Mouse (Mus musculus): ENCODE results near the gene Gm20388. TPM values are rescaled to one million over a fixed set of nuclear protein-coding genes. Genes with fewer than 3 reads are reported as not detected.

Gene Gm20388
- polyA plus RNA-seq, 2 experiments = 8.5 TPM; not detected in 1

DNA sequence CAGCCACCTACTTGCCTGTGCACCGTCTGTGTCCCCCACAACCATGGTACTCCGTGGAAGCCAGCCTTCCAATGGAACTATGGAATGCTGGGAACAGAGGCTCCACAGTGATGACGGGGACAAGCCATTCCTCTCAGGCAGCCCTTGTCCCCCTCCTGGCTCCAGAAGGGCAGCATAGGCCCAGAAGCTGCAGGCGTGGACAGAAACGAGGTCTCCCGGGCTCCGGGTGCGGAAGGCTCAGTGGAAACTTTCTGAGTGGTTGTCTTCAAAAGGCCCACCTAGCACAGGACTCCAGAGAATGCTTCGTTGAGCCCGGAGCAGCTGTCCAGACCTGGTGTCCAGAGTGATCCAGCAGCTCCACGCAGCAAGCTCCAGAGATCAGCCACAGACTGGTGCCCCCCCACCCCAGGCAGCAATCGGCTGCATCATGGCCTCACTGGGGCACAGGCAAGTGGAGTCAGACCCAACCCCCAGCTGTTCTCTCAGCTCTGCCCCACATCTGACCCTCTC lies 1633.7 kb downstream of the Gm20388 start, which contains the start of gene 1700018B08Rik:
TSS of gene 1700018B08Rik (minus strand) at position 45 of the 510 bp plus-strand sequence.
- no peak within 1 kb of the TSS for H3K9ac ChIP-seq (replicated peaks)
- TF ChIP-seq EP300 (IDR thresholded peaks at IDR 0.05; ENCODE audit: low read depth) = no peak
- TF ChIP-seq CTCF (IDR thresholded peaks at IDR 0.05; ENCODE audit: low read depth) = no peak
- no peaks in the 10 kb centered on the region for H3K9me3 ChIP-seq (ENCODE audit: control insufficient read depth, low read length)
- 68% methylated on average over 12 of the region's 12 CpGs for WGBS (ENCODE audit: insufficient replicate concordance)
- H3K4me2 ChIP-seq (ENCODE audit: low read depth) = no peak within 1 kb of the TSS
- no peak within 1 kb of the TSS for H3K27ac ChIP-seq
- H3K4me1 ChIP-seq (replicated peaks; ENCODE audit: control insufficient read depth in 2 of 2, insufficient read depth in 2 of 2, low read length in 1 of 2) = no peaks in the 10 kb centered on the region
- H3K36me3 ChIP-seq (replicated peaks; ENCODE audit: control insufficient read depth, insufficient read depth, low read depth) = no peaks in the 10 kb centered on the region
- H3K4me3 ChIP-seq (ENCODE audit: insufficient read depth in 1 of 2, low read depth in 2 of 2, low read length in 2 of 2) = no peak within 1 kb of the TSS
- H3K27me3 ChIP-seq (ENCODE audit: control insufficient read depth, insufficient read depth, low read length) = no peaks in the 10 kb centered on the region
- DNase-seq (ENCODE audit: low read depth in 3 of 3, low spot score in 3 of 3) = no peak
- no peak for ATAC-seq (ENCODE audit: insufficient read depth)

DNA sequence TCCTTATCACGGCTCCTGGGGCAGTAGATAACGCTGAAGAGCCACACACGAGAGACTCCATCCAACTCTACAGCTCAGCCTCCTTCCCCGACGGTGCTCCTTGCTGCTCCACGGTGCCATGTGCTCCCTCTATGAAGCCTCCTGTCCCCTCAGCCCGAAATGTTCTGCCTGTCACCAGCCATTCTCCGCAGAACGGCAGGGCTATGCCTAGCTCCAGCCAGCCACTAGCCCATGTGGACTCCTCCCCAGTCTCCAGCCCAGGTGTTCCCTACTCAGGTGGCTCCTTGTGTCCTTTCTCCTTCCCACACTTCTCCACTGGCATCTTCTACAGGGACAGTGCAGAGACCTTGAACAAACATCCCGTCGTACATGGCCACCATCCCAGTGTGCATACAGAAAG lies 1634.3 kb downstream of the Gm20388 start:
- ATAC-seq (ENCODE audit: insufficient read depth) = no peak
- Histone ChIP-seq H3K27ac (no peak overlapping the region), H3K9me3 (ENCODE audit: control insufficient read depth, low read length) (no peaks in the 10 kb centered on the region), H3K27me3 (ENCODE audit: control insufficient read depth, insufficient read depth, low read length) (no peaks in the 10 kb centered on the region), H3K9ac (replicated peaks) (no peak overlapping the region), H3K4me1 (replicated peaks; ENCODE audit: control insufficient read depth in 2 of 2, insufficient read depth in 2 of 2, low read length in 1 of 2) (no peaks in the 10 kb centered on the region), H3K4me3 (ENCODE audit: insufficient read depth in 1 of 2, low read depth in 2 of 2, low read length in 2 of 2) (no peak overlapping the region), H3K36me3 (replicated peaks; ENCODE audit: control insufficient read depth, insufficient read depth, low read depth) (no peaks in the 10 kb centered on the region), H3K4me2 (ENCODE audit: low read depth) (no peak overlapping the region)
- WGBS (ENCODE audit: insufficient replicate concordance) = 40% methylated on average over 11 of the region's 11 CpGs
- DNase-seq (ENCODE audit: low read depth in 3 of 3, low spot score in 3 of 3) = no peak
- no peak for TF ChIP-seq EP300 (IDR thresholded peaks at IDR 0.05; ENCODE audit: low read depth)
- TF ChIP-seq CTCF (IDR thresholded peaks at IDR 0.05; ENCODE audit: low read depth) = no peak

GRCm38 (mm10) chr8:121547132-121547531 lies 1636.5 kb downstream of the Gm20388 start:
- Histone ChIP-seq H3K4me2 (ENCODE audit: low read depth) (no peak overlapping the region), H3K27ac (no peak overlapping the region), H3K4me1 (replicated peaks; ENCODE audit: control insufficient read depth in 2 of 2, insufficient read depth in 2 of 2, low read length in 1 of 2) (no peaks in the 10 kb centered on the region), H3K9ac (replicated peaks) (no peak overlapping the region), H3K4me3 (ENCODE audit: insufficient read depth in 1 of 2, low read depth in 2 of 2, low read length in 2 of 2) (no peak overlapping the region), H3K27me3 (ENCODE audit: control insufficient read depth, insufficient read depth, low read length) (no peaks in the 10 kb centered on the region), H3K9me3 (ENCODE audit: control insufficient read depth, low read length) (no peaks in the 10 kb centered on the region), H3K36me3 (replicated peaks; ENCODE audit: control insufficient read depth, insufficient read depth, low read depth) (no peaks in the 10 kb centered on the region)
- no peak for TF ChIP-seq EP300 (IDR thresholded peaks at IDR 0.05; ENCODE audit: low read depth)
- TF ChIP-seq CTCF (IDR thresholded peaks at IDR 0.05; ENCODE audit: low read depth) = peak; percentile 94
- DNase-seq (ENCODE audit: low read depth in 3 of 3, low spot score in 3 of 3) (peak; percentile 52 to 62 (median 57)), ATAC-seq (ENCODE audit: insufficient read depth) (no peak)
- WGBS (ENCODE audit: insufficient replicate concordance) = 10% methylated on average over 7 of the region's 7 CpGs

DNA sequence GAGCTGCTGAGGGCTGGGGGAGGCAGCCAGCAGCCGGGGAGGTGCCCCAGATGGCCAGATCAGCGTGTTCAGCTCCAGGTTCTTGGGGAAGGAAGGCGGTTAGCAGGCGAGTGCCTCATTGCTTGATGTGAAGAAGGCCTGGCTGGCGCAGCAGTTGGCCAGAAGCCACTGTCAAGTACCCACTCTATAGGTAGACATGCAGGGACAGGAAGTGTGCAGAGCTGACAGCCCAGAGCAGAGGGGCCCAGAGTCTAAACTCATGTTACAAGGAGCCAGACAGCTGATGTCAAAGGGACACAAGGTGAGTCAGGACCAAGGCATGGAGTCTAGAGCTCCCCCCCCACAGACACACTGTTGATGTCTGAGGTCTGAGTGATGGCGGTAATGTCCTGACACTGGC lies 1639.4 kb downstream of the Gm20388 start:
- DNase-seq (ENCODE audit: low read depth in 3 of 3, low spot score in 3 of 3) (no peak), ATAC-seq (ENCODE audit: insufficient read depth) (no peak)
- peaks cover 2% of the 10 kb centered on the region; the same call in 1 of the 2 replicates for H3K36me3 ChIP-seq (replicated peaks; ENCODE audit: control insufficient read depth, insufficient read depth, low read depth)
- H3K9me3 ChIP-seq (ENCODE audit: control insufficient read depth, low read length) = no peaks in the 10 kb centered on the region
- 85% methylated on average over 6 of the region's 6 CpGs for WGBS (ENCODE audit: insufficient replicate concordance)
- H3K4me2 ChIP-seq (ENCODE audit: low read depth) = no peak overlapping the region
- no peak overlapping the region for H3K9ac ChIP-seq (replicated peaks)
- no peaks in the 10 kb centered on the region for H3K27me3 ChIP-seq (ENCODE audit: control insufficient read depth, insufficient read depth, low read length)
- H3K4me1 ChIP-seq (replicated peaks; ENCODE audit: control insufficient read depth in 2 of 2, insufficient read depth in 2 of 2, low read length in 1 of 2) = no peaks in the 10 kb centered on the region
- H3K27ac ChIP-seq = no peak overlapping the region
- no peak for TF ChIP-seq CTCF (IDR thresholded peaks at IDR 0.05; ENCODE audit: low read depth)
- TF ChIP-seq EP300 (IDR thresholded peaks at IDR 0.05; ENCODE audit: low read depth) = no peak
- H3K4me3 ChIP-seq (ENCODE audit: insufficient read depth in 1 of 2, low read depth in 2 of 2, low read length in 2 of 2) = no peak overlapping the region

- H3K36me3 ChIP-seq (replicated peaks; ENCODE audit: control insufficient read depth, insufficient read depth, low read depth) = peaks cover 2% of the 10 kb centered on the region; the same call in 1 of the 2 replicates
- no peaks in the 10 kb centered on the region for H3K9me3 ChIP-seq (ENCODE audit: control insufficient read depth, low read length)
- H3K4me1 ChIP-seq (replicated peaks; ENCODE audit: control insufficient read depth in 2 of 2, insufficient read depth in 2 of 2, low read length in 1 of 2) = no peaks in the 10 kb centered on the region
- H3K4me3 ChIP-seq (ENCODE audit: insufficient read depth in 1 of 2, low read depth in 2 of 2, low read length in 2 of 2) = no peak overlapping the region
- H3K9ac ChIP-seq (replicated peaks) = no peak overlapping the region
- 75% methylated on average over 24 of the region's 24 CpGs for WGBS (ENCODE audit: insufficient replicate concordance)
- no peak overlapping the region for H3K4me2 ChIP-seq (ENCODE audit: low read depth)
- DNase-seq (ENCODE audit: low read depth in 3 of 3, low spot score in 3 of 3) (no peak), ATAC-seq (ENCODE audit: insufficient read depth) (no peak)
- no peak overlapping the region for H3K27ac ChIP-seq
- no peaks in the 10 kb centered on the region for H3K27me3 ChIP-seq (ENCODE audit: control insufficient read depth, insufficient read depth, low read length)
- TF ChIP-seq CTCF (IDR thresholded peaks at IDR 0.05; ENCODE audit: low read depth) (no peak), EP300 (IDR thresholded peaks at IDR 0.05; ENCODE audit: low read depth) (no peak)
Measured at GRCm38 (mm10) chr8:121551065-121551985, 1640.7 kb downstream of the Gm20388 start.

Data from liver, embryonic 14.5 days (tissue).